9 mouse cellular contexts compared by ENCODE assay signal in the genomic region with DNA sequence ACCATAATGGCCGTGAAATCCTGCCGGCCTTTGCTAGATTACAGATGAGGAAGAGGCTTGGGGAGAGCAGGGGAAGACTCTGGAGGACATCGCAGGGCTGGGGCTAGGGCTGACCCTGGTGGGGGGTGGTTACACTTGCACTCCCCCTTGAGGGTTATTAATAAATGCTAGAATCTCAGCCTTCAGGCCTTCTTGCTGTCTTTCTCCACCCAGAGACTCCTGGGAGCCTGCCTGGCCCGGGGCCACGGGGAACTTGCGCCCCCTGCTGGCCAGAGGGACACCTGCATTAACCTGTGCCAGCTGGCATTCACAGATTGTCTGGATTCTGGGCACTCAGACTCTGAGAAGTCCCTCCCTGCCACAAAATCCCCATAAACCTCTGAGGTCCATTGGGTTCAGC. TPM values are rescaled to one million over a fixed set of nuclear protein-coding genes. Genes with fewer than 3 reads are reported as not detected.
DNase-seq lines count a peak whose midpoint lies in the region; ATAC-seq and TF ChIP-seq lines count a peak whose summit lies in the region.
"Had no signal": no experiment of that assay in that cellular context is flagged by ENCODE, and none has a peak within 500 bp of the region (broad histone marks: within the 10 kb centered on the region; RNA-seq: fewer than 3 reads in every experiment).

No protein-coding gene starts in this region.

- H3K9ac ChIP-seq in neural tube, embryonic 15.5 days (replicated peaks) = no peak overlapping the region
- no peak overlapping the region for H3K9ac ChIP-seq in intestine, embryonic 15.5 days
- H3K9ac ChIP-seq in limb, embryonic 11.5 days (ENCODE audit: low read length) = no peak overlapping the region
- no peak overlapping the region for H3K9ac ChIP-seq in midbrain, postnatal 0 days (replicated peaks; ENCODE audit: low read length, poor library complexity, severe bottlenecking)

- peak; percentile 87 for TF ChIP-seq CTCF in gastrocnemius, adult 2 months (IDR thresholded peaks at IDR 0.05)
- peak; percentile 80 for TF ChIP-seq CTCF in midbrain, postnatal 0 days (IDR thresholded peaks at IDR 0.05)

- no peak overlapping the region for H3K27ac ChIP-seq in neural tube, embryonic 15.5 days (replicated peaks)
- no peak overlapping the region for H3K27ac ChIP-seq in gastrocnemius, adult 2 months
- H3K27ac ChIP-seq in intestine, embryonic 15.5 days = no peak overlapping the region
- no peak overlapping the region for H3K27ac ChIP-seq in limb, embryonic 11.5 days (replicated peaks; ENCODE audit: low read depth, low read length)
- H3K27ac ChIP-seq in midbrain, postnatal 0 days (ENCODE audit: low read depth, low read length) = no peak overlapping the region
- H3K27ac ChIP-seq: macrophage had no signal

- peak; percentile 74 for DNase-seq in neural tube, embryonic 10.5 days (ENCODE audit: extremely low spot score, low spot score)
- peak; percentile 59 for DNase-seq in cerebellum, adult 8-10 months
- peak; percentile 59 for DNase-seq in gastrocnemius, adult 2 months
- peak; percentile 78 for DNase-seq in limb, embryonic 11.5 days (ENCODE audit: low spot score)
- peak; percentile 74 for DNase-seq in midbrain, postnatal 0 days (ENCODE audit: low spot score)
- peak; percentile 58 to 82 for DNase-seq in spleen, postnatal 4 days (ENCODE audit: low spot score in 2 of 2)

- no peak for ATAC-seq in neural tube, embryonic 15.5 days (ENCODE audit: low FRiP score)
- peak; percentile 67 for ATAC-seq in intestine, embryonic 15.5 days
- ATAC-seq in limb, embryonic 11.5 days (ENCODE audit: insufficient number of reproducible peaks, low FRiP score, low TSS enrichment, low read depth) = peak; percentile 45; the same call in 1 of the 2 replicates
- ATAC-seq in midbrain, postnatal 0 days (ENCODE audit: low FRiP score) = peak; percentile 43; the same call in 1 of the 2 replicates

- intact Hi-C loops in gastrocnemius, adult 2 months (cut with DNase I) = loop anchor here (5.0 kb wide), 1 partner anchor 78 kb away; no protein-coding TSS in a partner anchor

- H3K9me3 ChIP-seq in neural tube, embryonic 15.5 days (replicated peaks) = no peaks in the 10 kb centered on the region
- no peaks in the 10 kb centered on the region for H3K9me3 ChIP-seq in intestine, embryonic 15.5 days
- no peaks in the 10 kb centered on the region for H3K9me3 ChIP-seq in limb, embryonic 11.5 days (ENCODE audit: control insufficient read depth, low read length)
- H3K9me3 ChIP-seq in midbrain, postnatal 0 days (ENCODE audit: low read length) = no peaks in the 10 kb centered on the region

- no peak overlapping the region for H3K4me3 ChIP-seq in neural tube, embryonic 15.5 days (replicated peaks)
- no peak overlapping the region for H3K4me3 ChIP-seq in gastrocnemius, adult 2 months
- no peak overlapping the region for H3K4me3 ChIP-seq in intestine, embryonic 15.5 days (replicated peaks)
- H3K4me3 ChIP-seq in limb, embryonic 11.5 days (ENCODE audit: low read depth, low read length) = no peak overlapping the region
- H3K4me3 ChIP-seq in midbrain, postnatal 0 days (ENCODE audit: low read depth, low read length) = no peak overlapping the region

- no peaks in the 10 kb centered on the region for H3K27me3 ChIP-seq in neural tube, embryonic 15.5 days (replicated peaks)
- no peaks in the 10 kb centered on the region for H3K27me3 ChIP-seq in intestine, embryonic 15.5 days (replicated peaks)
- no peaks in the 10 kb centered on the region for H3K27me3 ChIP-seq in limb, embryonic 11.5 days (ENCODE audit: control insufficient read depth, insufficient read depth, low read length)
- no peaks in the 10 kb centered on the region for H3K27me3 ChIP-seq in midbrain, postnatal 0 days (ENCODE audit: insufficient read depth, low read length)

- whole genome bisulfite sequencing in neural tube, embryonic 15.5 days = 31% methylated on average over 6 of the region's 6 CpGs
- WGBS in intestine, embryonic 15.5 days = 39% methylated on average over 6 of the region's 6 CpGs
- WGBS in limb, embryonic 11.5 days = 35% methylated on average over 6 of the region's 6 CpGs
- WGBS in midbrain, postnatal 0 days = 26% methylated on average over 6 of the region's 6 CpGs

- no peaks in the 10 kb centered on the region for H3K36me3 ChIP-seq in neural tube, embryonic 15.5 days
- no peaks in the 10 kb centered on the region for H3K36me3 ChIP-seq in intestine, embryonic 15.5 days
- H3K36me3 ChIP-seq in limb, embryonic 11.5 days (ENCODE audit: control insufficient read depth, insufficient read depth, low read length) = no peaks in the 10 kb centered on the region
- H3K36me3 ChIP-seq in midbrain, postnatal 0 days (ENCODE audit: insufficient read depth, low read length) = no peaks in the 10 kb centered on the region

- H3K4me2 ChIP-seq in neural tube, embryonic 15.5 days = no peak overlapping the region
- H3K4me2 ChIP-seq in intestine, embryonic 15.5 days (replicated peaks) = no peak overlapping the region
- H3K4me2 ChIP-seq in limb, embryonic 11.5 days (ENCODE audit: low read depth, severe bottlenecking) = no peak overlapping the region
- H3K4me2 ChIP-seq in midbrain, postnatal 0 days (ENCODE audit: low read depth, low read length, poor library complexity, severe bottlenecking) = no peak overlapping the region

- H3K4me1 ChIP-seq in neural tube, embryonic 15.5 days = 0 out of 2 replicates have a peak, but pooled peaks cover 12% of the 10 kb centered on the region
- no peaks in the 10 kb centered on the region for H3K4me1 ChIP-seq in intestine, embryonic 15.5 days (replicated peaks)
- no peaks in the 10 kb centered on the region for H3K4me1 ChIP-seq in limb, embryonic 11.5 days (ENCODE audit: control insufficient read depth, insufficient read depth, low read length)
- H3K4me1 ChIP-seq in midbrain, postnatal 0 days (ENCODE audit: insufficient read depth, low read length) = no peaks in the 10 kb centered on the region

RNA-seq across cellular contexts. Expression of a gene that starts 18.1 kb away (rescaled TPM):
- 5.9 and 6.6 TPM in 2 replicates for polyA plus RNA-seq in neural tube, embryonic 15.5 days (2015; fragmentation: Nextera tagmentation; extraction: Ambion mirVana)
- total RNA-seq in gastrocnemius, adult 2 months (2021) = 1 to 10 TPM; 6.1 to 7.8 TPM
- 6.5 TPM in 2 replicates for polyA plus RNA-seq in intestine, embryonic 15.5 days (2015; fragmentation: Nextera tagmentation; extraction: Ambion mirVana)
- 8.0 and 8.2 TPM in 2 replicates for polyA plus RNA-seq in limb, embryonic 11.5 days (2014; fragmentation: Nextera tagmentation; extraction: Ambion mirVana)
- 5.4 and 5.7 TPM in 2 replicates for total RNA-seq in midbrain, postnatal 0 days (2014; rRNA removed)
- 3.5 and 3.6 TPM in 2 replicates for polyA plus RNA-seq in midbrain, postnatal 0 days (2015; fragmentation: Nextera tagmentation; extraction: Ambion mirVana)

RNA-seq across cellular contexts. Expression of a gene that starts 57.5 kb away (rescaled TPM):
- 7.7 and 11.8 TPM in 2 replicates for polyA plus RNA-seq in neural tube, embryonic 15.5 days (2015; fragmentation: Nextera tagmentation; extraction: Ambion mirVana)
- total RNA-seq in gastrocnemius, adult 2 months (2021) = 10 to 100 TPM; 25.8 to 39.1 TPM
- polyA plus RNA-seq in intestine, embryonic 15.5 days (2015; fragmentation: Nextera tagmentation; extraction: Ambion mirVana) = 5.2 and 7.5 TPM in 2 replicates
- polyA plus RNA-seq in limb, embryonic 11.5 days (2014; fragmentation: Nextera tagmentation; extraction: Ambion mirVana) = 4.1 and 6.9 TPM in 2 replicates
- 46.5 and 53.1 TPM in 2 replicates for total RNA-seq in midbrain, postnatal 0 days (2014; rRNA removed)
- polyA plus RNA-seq in midbrain, postnatal 0 days (2015; fragmentation: Nextera tagmentation; extraction: Ambion mirVana) = 4.2 and 7.0 TPM in 2 replicates
